Mouse (Mus musculus) mesoderm, embryonic 11.5 days (tissue): Measurements from ENCODE around the gene Hist1h2bc.
A peak's percentile ranks its signal among the peaks of the same experiment; 100 is the strongest.
"Not testable (repeated sequence)": the region's sequence is repeated elsewhere in the genome, so short reads cannot be mapped to it uniquely, and the experiment has no call there.

ENCODE experiments used
- DNase-seq: peaks from one replicate; pipeline ENCODE4 v3.0.0-alpha.2; 2012; ENCODE audit warnings: low read depth, low spot score

The Hist1h2bc gene

DNA sequence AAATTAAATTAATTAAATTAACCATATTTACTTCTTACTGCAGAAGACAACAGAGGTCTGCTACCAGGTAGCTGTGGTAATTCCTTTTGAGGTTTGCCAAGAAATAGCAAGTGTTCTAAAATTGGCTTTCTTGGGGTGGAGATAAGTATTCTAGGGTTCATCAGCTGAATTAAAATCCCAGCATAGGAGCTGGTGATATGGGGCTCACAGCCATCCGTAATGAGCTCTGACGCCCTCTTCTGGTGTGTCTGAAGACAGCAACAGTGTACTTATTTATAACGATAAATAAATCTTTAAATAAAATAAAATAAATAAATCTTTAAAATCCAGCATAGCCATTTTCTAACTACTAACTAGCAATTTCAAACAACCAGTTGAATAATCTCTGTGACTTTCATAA lies 15.8 kb downstream of the Hist1h2bc start:
- no peak for DNase-seq

DNA sequence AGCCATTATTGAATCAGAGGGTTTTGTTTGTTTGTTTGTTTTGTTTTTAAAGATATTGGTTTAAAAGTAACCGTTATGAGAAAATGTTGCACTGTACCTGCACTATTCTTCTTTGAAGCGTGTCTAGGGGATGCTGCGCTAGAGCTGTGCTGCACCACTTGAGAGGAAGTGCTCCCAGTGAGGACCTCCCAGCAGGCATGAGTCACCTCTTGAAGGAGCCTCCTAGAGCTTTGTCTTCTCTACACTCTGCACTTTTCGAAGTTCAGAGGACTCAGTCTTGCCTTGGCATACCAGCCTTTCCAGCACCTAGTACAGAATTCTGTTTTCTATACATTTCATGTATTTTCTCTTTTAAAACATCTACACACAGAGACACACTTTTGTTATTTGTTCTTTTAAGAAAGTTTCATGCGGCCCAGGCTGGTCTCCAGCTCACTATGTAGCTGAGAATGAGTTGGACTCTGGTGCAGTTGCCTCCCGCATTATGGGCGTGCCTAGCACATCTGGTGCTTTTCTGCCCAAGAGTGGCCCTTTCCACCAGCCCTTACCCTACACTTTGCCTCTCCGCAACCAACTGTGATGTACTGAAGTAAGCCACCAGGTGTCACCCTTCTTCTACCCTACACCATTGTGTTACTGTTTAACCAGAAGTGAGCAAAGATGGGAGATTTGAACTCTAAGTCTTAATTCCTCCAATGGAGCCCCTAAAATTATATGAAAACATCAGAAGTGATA lies 17.0 kb downstream of the Hist1h2bc start:
- peak; percentile 84 for DNase-seq

DNA sequence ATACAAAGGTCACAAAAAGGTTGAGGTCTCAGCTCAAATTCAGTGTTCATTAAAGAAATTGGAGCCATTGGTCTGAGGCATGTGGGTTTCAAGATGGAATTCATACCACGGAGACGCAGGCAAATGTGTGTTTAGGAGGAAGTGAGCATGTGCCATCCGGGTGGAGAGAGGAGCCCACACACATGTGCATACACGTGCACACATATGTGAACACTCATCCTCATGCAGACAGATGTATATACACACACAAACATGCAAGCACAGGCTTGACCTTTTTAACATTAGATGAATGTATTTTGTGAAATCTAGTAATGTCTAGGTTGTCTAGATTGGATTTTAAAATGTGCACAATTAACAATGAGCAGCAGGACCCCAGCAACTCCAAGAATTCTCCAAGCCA lies 18.2 kb downstream of the Hist1h2bc start:
- no peak for DNase-seq

DNA sequence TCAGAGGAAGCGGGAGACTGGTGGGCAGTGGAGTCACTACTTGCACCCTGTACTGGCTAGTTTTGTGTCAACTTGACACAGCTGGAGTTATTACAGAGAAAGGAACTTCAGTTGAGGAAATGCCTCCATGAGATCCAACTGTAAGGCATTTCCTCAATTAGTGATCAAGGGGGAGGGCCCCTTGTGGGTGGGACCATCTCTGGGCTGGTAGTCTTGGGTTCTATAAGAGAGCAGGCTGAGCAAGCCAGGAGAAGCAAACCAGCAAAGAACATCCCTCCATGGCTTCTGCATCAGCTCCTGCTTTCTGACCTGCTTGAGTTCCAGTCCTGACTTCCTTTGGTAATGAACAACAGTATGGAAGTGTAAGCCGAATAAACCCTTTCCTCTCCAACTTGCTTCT lies 18.8 kb downstream of the Hist1h2bc start:
- DNase-seq = not testable (repeated sequence)

DNA sequence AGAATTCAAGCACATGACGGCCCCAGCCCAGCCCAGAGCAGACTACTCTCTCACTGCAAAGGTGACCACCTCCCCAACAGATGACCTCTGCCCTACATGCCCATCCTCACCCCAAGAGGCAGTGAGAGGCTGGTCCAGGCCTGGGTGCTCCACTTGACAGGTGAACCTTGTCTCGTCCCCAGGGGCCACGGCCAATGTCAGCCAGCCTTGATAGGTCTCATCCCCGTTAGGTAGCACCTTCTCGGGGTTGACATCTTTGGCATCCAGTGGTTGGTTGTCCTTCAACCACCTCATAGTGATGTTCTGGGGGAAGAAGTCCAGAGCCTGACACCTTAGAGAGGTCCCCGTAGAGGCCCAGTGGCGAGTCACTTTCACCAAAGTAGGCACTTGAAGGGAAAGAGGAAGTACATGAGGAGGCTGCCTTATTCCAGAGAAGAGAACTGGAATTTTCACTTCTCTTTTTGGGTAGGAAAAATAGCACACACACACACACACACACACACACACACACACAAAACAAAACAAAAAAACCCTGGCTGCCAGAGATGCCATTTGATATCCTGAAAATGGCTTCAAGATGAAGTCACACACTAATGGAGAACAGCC lies 21.9 kb downstream of the Hist1h2bc start:
- no peak for DNase-seq

DNA sequence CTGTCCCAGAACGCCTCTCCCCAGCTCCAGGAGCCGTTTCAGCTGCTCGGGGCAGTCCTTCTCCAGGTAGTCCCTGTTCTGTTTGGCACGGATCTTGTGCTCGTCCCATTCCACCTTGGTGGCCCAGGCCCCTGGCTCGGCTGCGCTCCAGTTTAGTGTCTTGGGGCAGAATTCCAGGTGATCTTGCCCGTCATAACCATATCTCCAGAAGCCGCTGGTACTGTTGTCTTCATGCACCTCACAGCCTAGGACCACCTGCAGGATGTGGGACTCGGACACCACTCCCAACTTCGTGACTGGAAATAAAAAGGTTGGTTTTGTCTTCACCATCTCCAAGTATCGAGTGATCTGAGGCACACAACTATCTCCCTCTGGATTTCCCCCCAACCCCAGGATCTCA lies 22.8 kb downstream of the Hist1h2bc start:
- no peak for DNase-seq

DNA sequence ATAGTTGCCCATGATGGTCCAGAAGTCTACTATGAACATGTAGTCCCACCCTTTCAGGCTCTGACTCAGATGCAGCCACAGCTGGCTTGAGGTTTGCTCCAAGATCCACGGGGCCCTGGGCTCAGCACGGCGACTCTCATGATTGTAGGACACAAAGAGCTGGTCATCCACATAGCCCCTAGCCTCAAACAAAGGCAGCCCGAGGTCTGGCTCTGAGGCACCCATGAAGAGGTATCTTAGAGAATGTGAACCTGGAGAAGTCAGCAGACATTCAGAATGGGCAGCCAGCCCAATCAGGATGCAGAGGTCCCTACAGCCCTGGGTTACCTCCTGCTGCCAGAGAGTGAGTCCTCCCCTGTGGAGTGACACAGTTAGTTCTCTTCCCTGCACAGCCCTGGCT lies 24.0 kb downstream of the Hist1h2bc start:
- DNase-seq = no peak

DNA sequence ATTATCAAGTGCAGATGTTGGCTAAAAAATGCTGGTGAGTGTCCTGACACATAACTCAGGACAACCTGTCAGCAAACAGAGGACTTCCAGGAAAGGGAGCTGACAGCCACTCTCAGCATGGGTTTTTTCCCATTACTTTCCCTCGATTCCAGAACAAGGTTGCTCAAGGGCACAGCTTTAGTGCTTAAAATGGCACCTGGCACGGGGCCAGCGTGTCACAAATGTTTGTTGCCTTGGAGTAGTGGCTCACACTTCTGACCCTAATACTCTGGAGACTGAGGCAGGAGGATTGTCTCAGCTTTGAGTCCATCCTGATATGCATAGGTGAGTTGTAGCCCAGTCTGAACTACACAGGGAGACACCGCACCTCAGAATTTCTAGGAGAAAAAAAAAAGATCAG lies 24.7 kb downstream of the Hist1h2bc start:
- no peak for DNase-seq

DNA sequence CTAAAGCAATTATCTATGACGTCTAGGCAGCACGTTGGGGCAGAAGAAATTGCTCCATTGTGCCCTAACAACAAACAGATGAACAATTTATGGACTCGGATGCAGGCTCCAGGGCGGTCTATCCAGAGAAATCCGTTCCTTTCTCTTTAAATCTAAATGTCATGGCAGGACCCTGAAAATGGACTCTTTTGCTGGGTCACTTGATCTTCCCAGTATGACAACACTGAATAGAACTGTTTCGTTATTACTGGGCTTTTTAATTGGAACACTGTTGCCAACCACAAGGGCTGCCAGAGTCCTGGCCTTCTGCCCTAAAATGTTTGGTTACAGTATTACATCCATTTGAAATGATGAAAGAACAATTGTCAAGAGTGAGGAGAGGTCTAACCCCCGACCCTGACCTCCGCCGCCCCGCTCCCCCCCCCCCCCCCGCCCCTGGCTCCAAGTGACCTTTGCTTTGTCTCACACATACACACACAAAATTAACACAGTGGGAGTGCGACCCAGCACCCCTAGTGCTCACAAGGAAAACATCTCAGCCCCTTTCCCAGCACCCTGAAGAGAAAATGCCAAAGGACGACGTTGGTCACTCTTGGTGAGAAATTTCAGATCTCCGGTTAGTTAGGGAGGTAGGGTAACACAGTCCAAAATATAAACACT lies 25.8 kb downstream of the Hist1h2bc start:
- DNase-seq = peak; percentile 13

DNA sequence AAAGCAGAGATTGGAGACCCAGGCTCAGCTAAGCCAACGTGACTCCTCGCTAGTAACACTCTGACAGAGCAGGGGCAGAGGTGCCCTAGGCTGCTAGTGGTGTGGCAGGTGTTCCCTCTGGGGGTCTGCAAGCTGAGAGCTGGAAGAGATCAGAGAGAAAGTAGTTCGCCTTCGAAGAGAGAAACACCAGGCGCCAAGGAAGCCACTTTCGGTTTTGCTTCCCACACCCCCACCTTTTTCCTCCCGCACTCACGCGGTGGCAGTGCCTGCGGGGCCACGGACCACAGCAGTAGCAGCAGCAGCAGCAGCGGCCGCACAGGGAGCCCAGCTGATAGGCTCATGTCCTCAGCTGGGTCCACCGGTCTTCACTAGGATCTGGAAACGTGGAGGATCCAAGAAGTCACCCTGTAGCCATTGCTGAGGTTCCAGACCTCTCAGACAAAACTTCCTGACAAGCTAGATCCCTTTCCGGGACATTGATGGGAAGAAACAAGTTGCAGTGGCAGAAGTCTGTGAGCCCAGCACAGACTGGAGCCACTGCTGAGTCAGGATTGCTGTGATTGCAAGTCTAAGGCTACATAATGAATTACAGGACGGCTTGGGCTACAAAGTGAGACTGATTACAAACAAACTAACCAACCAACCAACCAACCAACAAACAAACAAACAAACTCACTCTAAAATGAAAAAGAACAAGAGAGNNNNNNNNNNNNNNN lies 26.5 kb downstream of the Hist1h2bc start, which contains the start of gene Hfe:
Hfe (minus strand) TSS at position 481 of the 716 bp plus-strand sequence.
- peak; percentile 47 for DNase-seq

DNA sequence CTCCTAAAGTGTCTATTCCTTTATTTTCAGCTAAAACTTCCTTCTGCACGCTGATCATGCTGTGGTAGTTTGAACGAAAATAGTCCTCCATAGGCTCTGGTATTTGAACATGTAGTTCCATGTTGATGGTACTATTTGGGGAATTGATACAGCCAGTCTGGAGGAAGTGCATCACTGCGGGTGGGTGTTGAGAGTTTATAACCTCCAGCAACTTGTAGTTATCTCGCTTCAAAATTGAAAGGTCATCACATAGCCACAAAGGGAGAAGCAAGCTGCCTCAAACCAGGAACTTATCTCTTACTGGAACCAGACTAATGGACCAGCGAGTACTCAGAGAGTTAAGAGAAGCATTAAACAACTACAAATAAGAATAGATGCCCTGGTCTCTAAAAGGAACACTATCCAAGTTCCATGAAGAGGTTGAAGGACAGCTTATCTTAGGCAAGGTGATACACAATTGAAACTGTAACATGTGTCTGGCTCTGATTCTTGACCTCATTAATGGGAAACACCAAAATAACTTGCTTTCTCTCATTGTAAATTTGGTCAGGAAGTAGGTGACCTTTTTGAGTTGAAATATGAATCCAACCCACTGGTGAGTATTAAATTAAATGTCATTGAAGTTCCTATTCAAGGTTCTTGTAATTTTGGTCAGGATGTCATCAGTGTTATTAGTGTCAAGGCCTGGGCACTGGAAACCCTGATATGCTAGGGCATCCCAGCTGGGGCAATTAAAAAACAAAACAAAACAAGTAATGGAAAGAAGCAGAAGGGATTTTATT lies 32.5 kb downstream of the Hist1h2bc start:
- no peak for DNase-seq

DNA sequence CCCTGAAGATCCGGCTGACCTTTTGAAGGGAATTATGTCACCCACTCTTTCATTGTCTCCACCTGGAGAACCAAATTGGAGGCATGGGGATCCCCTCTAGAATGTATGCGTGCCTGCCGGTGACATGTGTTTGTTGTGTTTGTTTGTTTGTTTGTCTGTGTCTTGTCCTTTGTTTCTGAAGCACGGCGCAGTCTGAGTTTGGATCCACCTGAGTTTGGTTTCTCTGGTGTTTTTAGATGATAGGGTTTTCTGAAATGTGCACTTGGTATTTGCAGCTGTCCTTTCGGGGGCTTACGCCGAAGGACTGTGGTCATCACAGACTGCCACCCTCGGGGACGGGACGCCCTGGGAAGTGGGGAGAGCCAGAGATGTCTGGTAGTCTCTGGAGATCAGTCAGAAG lies 33.2 kb downstream of the Hist1h2bc start:
- no peak for DNase-seq

DNA sequence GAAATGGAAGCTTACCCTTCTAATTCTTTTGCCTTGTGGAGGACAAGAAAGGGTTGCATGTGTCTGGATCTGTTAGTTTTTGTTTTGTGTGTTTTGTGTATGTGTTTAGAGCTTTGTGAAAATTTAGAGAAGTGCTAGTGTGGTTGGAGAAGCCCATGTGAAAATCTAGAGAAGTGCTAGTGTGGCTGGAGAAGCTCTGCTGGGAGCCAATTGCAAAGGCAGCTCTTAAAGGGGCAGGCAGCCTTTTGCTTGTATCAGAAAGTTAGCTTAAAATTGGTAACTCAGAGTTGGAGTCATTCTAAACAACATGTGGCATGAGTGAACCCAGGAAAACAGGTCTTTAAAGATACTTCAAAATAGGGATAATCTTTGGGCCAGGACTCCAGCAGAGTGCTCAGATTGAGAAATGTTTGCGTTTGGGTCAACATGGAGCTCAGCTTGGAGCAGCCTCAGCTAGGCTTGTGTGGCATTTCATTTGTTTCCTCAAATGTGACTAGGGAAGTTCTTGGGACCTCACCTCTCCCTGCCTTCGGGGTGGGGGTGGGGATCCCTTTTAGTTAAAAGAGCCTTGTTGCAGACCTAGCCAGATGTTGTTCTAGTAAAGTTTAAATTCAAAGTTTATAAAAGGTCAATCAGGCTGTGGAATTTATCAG lies 33.7 kb downstream of the Hist1h2bc start:
- DNase-seq = not testable (repeated sequence)

DNA sequence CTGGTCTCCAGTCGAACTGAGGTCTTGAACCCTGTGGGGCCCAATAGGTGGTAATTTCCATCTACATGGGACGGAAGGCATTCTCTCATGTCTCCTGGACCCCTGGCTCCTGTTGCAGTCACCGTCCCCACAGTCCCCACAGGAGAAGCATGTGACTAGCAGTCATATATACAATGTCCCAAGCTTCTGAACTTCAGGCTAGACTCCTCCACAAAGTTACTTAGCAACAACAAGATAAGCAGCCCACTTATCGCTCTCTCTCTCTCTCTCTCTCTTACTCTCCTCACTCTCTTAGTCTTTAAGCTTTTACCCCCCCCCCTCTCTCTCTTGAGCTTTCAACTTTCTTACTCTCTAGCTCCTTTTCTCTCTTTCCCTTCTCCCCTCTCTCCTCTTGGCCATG lies 40.2 kb downstream of the Hist1h2bc start:
- DNase-seq = no peak

DNA sequence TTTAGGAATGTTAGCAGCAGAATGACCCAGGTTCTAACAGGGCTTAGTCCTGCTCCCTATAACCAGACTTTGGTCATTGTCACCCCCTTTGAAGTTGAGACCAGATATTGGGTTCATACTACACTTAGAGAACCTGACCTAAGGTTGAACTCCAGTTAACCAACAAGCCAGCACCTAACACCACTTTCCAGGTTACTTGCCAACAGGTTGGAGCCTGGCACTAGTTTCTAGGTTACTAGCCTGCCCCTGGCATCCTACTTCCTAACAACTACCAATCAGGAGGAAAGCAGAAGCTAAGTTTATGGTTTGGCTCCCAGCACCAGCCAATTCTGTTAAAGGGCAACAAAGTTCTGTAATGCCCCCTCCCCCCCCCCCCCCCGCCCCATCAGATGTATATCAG lies 41.2 kb downstream of the Hist1h2bc start:
- DNase-seq = no peak

DNA sequence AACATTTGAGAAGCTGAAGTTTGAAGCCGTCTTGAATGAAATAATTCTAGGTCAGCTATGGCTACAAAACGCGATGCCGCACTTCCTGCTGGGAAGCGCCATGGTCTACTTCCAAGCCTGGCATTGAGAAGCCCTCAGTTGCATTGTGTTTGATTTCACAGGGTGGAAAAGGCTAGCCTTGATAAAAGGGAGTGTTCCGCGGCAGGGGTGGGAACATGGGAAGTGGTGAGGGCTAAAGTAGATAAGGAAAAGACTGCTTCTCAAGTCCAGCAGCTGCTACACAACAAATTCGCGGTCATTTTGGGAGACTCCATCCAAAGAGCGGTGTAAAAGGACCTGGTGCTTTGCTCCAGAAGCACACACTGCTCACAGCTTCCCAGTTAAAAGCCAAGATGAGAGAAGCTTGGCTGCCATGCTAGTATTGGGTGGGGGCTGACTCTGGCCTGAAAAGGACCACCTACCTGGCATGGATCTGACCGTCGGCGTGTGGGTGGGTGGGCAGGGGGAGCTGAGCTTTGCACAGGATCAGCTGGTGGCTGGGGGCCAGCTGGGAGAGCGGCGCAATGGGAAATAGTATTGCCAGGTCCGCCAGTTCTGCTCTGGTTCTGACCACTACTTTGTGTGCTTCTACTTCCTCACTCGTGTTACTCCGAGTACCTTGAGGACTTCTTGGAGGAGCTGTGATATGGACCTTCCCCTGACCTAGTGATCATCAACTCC lies 44.6 kb downstream of the Hist1h2bc start:
- no peak for DNase-seq

DNA sequence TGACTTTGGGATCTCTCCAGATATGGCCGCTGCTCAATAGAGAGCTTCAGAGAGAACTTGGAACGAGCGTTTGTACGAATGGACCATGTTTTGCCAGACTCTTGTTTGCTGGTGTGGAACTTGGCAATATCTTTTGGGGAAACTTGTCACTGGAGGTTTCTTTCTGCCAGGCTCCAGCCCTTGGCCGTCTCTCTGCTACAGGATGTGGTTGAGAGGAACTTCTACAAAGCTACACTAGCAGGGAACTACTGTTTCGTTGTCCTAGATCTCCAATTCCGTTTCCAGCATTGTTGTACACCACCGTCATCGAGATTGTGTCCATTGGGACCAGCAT lies 45.2 kb downstream of the Hist1h2bc start:
- DNase-seq = no peak

DNA sequence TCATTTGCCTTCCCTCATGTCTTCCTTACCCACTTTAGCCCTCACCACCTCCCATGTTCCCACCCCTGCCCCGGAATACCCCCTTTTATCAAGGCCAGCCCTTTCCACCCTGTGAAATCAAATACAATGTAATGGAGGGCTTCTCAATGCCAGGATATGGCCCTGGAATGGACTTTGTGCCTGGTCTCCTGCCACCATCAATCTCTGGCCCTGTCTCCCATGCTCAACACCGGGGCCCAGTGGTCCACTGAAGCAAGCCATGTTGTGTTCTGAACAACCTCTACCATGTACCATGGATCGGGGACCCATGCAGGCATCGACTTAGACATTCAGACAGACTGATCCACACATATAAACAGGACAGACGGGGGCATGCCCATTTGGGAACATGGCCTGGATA lies 45.7 kb downstream of the Hist1h2bc start:
- no peak for DNase-seq

DNA sequence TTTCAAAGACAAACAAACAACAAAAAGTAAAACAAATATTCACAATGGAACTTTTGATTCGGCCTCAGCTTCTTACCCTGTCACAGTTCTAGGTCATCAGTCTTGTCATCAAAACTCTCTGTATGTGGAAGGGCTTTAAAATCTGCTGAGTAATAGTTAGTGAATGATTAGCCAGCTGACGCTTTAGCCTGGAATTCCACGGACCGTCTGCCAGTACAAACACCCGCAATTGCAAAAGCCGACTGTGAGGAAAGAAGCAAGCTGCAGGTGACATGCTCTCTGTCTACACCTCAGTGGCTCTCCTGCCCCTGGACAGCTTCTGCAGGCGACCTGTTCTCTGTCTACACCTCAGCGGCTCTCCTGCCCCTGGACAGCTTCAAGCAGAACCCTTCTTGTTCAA lies 46.5 kb downstream of the Hist1h2bc start:
- no peak for DNase-seq

DNA sequence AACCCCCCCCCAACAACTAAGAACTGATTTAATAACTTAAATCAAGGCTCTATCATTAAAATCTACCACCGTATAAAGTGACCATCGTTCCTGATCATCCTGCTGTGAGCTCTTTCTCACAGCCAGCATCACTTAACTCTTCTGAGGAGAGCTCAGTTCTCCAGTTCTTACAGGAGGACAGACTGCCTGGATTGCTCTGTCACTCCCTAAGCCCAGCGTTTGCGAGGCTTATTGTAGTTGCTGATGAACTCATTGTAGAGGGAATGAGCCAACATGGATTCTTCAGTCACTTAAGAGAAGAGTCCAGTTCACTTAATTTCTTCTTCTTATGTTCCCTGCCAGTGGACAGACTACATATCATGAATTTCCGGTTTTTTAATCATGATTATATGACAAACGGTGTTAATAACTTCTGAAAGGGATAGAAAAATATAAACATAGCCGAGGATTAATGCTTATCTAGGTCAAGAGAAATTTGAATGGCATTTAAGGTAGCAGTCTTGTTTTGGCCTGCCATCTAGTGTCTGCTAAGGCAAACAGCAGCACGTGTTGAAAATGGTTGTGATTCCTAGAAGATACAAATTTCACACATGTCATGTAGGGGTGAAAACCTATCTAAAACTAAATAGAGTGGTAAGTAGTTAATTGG lies 48.3 kb downstream of the Hist1h2bc start:
- no peak for DNase-seq
